Mouse (Mus musculus): ENCODE results near the gene Cfap74.

The Cfap74 gene

GRCm38 (mm10) chr4:155505671-155506295, 96.8 kb downstream of the Cfap74 start:
- peaks cover 10% of the 10 kb centered on the region; the same call in 1 of the 2 replicates for H3K36me3 ChIP-seq (ENCODE audit: insufficient read depth, low read length)
- no peak for TF ChIP-seq POU5F1 (IDR thresholded peaks at IDR 0.05; ENCODE audit: borderline replicate concordance, low read length)
- no peak for TF ChIP-seq CTCF (conservative IDR thresholded peaks at IDR 0.05; ENCODE audit: low read length)
- no peak for TF ChIP-seq NANOG (IDR thresholded peaks at IDR 0.05; ENCODE audit: borderline replicate concordance, low read length)
- peaks cover 69% of the 10 kb centered on the region for H3K4me1 ChIP-seq (replicated peaks; ENCODE audit: low read depth, low read length)
- H3K27me3 ChIP-seq (ENCODE audit: insufficient read depth, low read length): no peaks in the 10 kb centered on the region
- no peaks in the 10 kb centered on the region for H3K9me3 ChIP-seq (ENCODE audit: low read length)
- H3K4me3 ChIP-seq (replicated peaks; ENCODE audit: low read length): peak overlapping the region; percentile 20; the same call in 1 of the 2 replicates

GRCm38 (mm10) chr4:155508614-155509013, 99.6 kb downstream of the Cfap74 start:
- no peaks in the 10 kb centered on the region for H3K9me3 ChIP-seq (ENCODE audit: low read length)
- H3K27me3 ChIP-seq (ENCODE audit: insufficient read depth, low read length): no peaks in the 10 kb centered on the region
- no peak overlapping the region for H3K4me3 ChIP-seq (replicated peaks; ENCODE audit: low read length)
- H3K4me1 ChIP-seq (replicated peaks; ENCODE audit: low read depth, low read length): peaks cover 62% of the 10 kb centered on the region
- no peak for TF ChIP-seq NANOG (IDR thresholded peaks at IDR 0.05; ENCODE audit: borderline replicate concordance, low read length)
- H3K36me3 ChIP-seq (ENCODE audit: insufficient read depth, low read length): peaks cover 16% of the 10 kb centered on the region; the same call in 1 of the 2 replicates

GRCm38 (mm10) chr4:155510981-155511380, 102.0 kb downstream of the Cfap74 start:
- TF ChIP-seq NANOG (IDR thresholded peaks at IDR 0.05; ENCODE audit: borderline replicate concordance, low read length): no peak
- no peak for TF ChIP-seq POU5F1 (IDR thresholded peaks at IDR 0.05; ENCODE audit: borderline replicate concordance, low read length)
- TF ChIP-seq CTCF (conservative IDR thresholded peaks at IDR 0.05; ENCODE audit: low read length): no peak
- Histone ChIP-seq H3K4me1 (replicated peaks; ENCODE audit: low read depth, low read length) (peaks cover 45% of the 10 kb centered on the region), H3K36me3 (ENCODE audit: insufficient read depth, low read length) (peaks cover 26% of the 10 kb centered on the region), H3K4me3 (replicated peaks; ENCODE audit: low read length) (no peak overlapping the region), H3K9me3 (ENCODE audit: low read length) (no peaks in the 10 kb centered on the region), H3K27me3 (ENCODE audit: insufficient read depth, low read length) (no peaks in the 10 kb centered on the region)

GRCm38 (mm10) chr4:155514810-155515209, 105.8 kb downstream of the Cfap74 start:
- no peak for TF ChIP-seq CTCF (conservative IDR thresholded peaks at IDR 0.05; ENCODE audit: low read length)
- TF ChIP-seq NANOG (IDR thresholded peaks at IDR 0.05; ENCODE audit: borderline replicate concordance, low read length): no peak
- no peak for TF ChIP-seq POU5F1 (IDR thresholded peaks at IDR 0.05; ENCODE audit: borderline replicate concordance, low read length)
- H3K36me3 ChIP-seq (ENCODE audit: insufficient read depth, low read length): peaks cover 43% of the 10 kb centered on the region
- H3K9me3 ChIP-seq (ENCODE audit: low read length): no peaks in the 10 kb centered on the region
- no peaks in the 10 kb centered on the region for H3K27me3 ChIP-seq (ENCODE audit: insufficient read depth, low read length)
- H3K4me3 ChIP-seq (replicated peaks; ENCODE audit: low read length): no peak overlapping the region
- H3K4me1 ChIP-seq (replicated peaks; ENCODE audit: low read depth, low read length): peaks cover 26% of the 10 kb centered on the region

Data from E14TG2a.4 (cell line).